Comparison of ENCODE assay signal across 27 mouse cellular contexts in the genomic region with DNA sequence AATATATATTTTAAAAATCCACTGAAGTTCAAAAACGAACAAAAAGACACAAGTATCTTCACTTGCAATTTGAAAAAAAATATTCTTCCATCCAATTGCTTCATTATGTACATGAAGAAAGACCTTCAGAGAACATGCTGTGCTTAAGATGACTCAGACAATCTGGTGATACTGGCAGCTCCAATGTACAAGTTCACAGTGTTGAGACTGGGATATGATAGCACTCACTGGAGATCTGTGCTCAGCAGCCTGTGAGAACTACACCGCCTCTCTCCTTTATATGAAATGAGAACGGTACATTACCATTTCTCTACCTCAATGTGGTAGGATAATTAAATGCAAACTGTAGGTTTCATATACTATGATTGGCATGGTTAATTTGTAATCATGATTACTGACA. TPM values are rescaled to one million over a fixed set of nuclear protein-coding genes. Genes with fewer than 3 reads are reported as not detected.
DNase-seq lines count a peak whose midpoint lies in the region; ATAC-seq lines count a peak whose summit lies in the region.
"Had no signal": no experiment of that assay in that cellular context is flagged by ENCODE, and none has a peak within 500 bp of the region (broad histone marks: within the 10 kb centered on the region; RNA-seq: fewer than 3 reads in every experiment).

No protein-coding gene starts in this region.

- peak; percentile 43 for DNase-seq in layer of hippocampus, adult 11-12 months (ENCODE audit: low spot score)
- no peak for DNase-seq in layer of hippocampus, adult 9-10 months (ENCODE audit: low spot score)
- peak; percentile 77 for DNase-seq in right cerebral cortex, adult 18-20 months
- DNase-seq in right cerebral cortex, postnatal 4 days: no peak
- peak; percentile 91 for DNase-seq in brain, adult 2 months (ENCODE audit: low read depth, low spot score)
- DNase-seq in liver, embryonic 11.5 days (ENCODE audit: low spot score): no peak
- DNase-seq in spleen, adult 12 weeks (ENCODE audit: low spot score): no peak
- DNase-seq: adrenal gland, postnatal 14 days; gastrocnemius, postnatal 25 days; kidney, postnatal 4 days; liver, embryonic 13.5 days; thymus, postnatal 25 days had no signal

- H3K36me3 ChIP-seq in macrophage (ENCODE audit: inconsistent target): peaks cover 11% of the 10 kb centered on the region
- no peaks in the 10 kb centered on the region for H3K36me3 ChIP-seq in liver, embryonic 11.5 days (ENCODE audit: control insufficient read depth, insufficient read depth, low read length)
- H3K36me3 ChIP-seq: embryonic facial prominence, embryonic 10.5 days; forebrain, embryonic 12.5 days; limb, embryonic 12.5 days; liver, embryonic 13.5 days; lung, embryonic 15.5 days; neural tube, embryonic 12.5 days had no signal

- no peaks in the 10 kb centered on the region for H3K9me3 ChIP-seq in liver, embryonic 11.5 days (ENCODE audit: control insufficient read depth, low read length)
- H3K9me3 ChIP-seq: embryonic facial prominence, embryonic 10.5 days; forebrain, embryonic 12.5 days; limb, embryonic 12.5 days; liver, embryonic 13.5 days; lung, embryonic 15.5 days; neural tube, embryonic 12.5 days had no signal

- peak overlapping the region; percentile 98 for H3K27ac ChIP-seq in macrophage
- no peak overlapping the region for H3K27ac ChIP-seq in liver, embryonic 11.5 days (ENCODE audit: low read depth, low read length)
- H3K27ac ChIP-seq: embryonic facial prominence, embryonic 10.5 days; forebrain, embryonic 12.5 days; limb, embryonic 12.5 days; liver, embryonic 13.5 days; lung, embryonic 15.5 days; neural tube, embryonic 12.5 days had no signal

- whole genome bisulfite sequencing in macrophage (ENCODE audit: missing documents): 86% methylated on average over 3 of the region's 3 CpGs
- WGBS in liver, embryonic 11.5 days: 77% methylated on average over 3 of the region's 3 CpGs

- H3K9ac ChIP-seq in liver, embryonic 11.5 days (ENCODE audit: low read depth, low read length): no peak overlapping the region
- H3K9ac ChIP-seq: forebrain, embryonic 12.5 days; limb, embryonic 12.5 days; liver, embryonic 13.5 days; lung, embryonic 15.5 days; neural tube, embryonic 12.5 days had no signal

- no peaks in the 10 kb centered on the region for H3K4me1 ChIP-seq in liver, embryonic 11.5 days (replicated peaks; ENCODE audit: control insufficient read depth, insufficient read depth, low read length)
- H3K4me1 ChIP-seq: embryonic facial prominence, embryonic 10.5 days; forebrain, embryonic 12.5 days; limb, embryonic 12.5 days; lung, embryonic 15.5 days; neural tube, embryonic 12.5 days had no signal

- no peak overlapping the region for H3K4me3 ChIP-seq in macrophage (ENCODE audit: inconsistent target)
- H3K4me3 ChIP-seq in liver, embryonic 11.5 days (ENCODE audit: low read depth, low read length): no peak overlapping the region
- H3K4me3 ChIP-seq: embryonic facial prominence, embryonic 10.5 days; forebrain, embryonic 12.5 days; limb, embryonic 12.5 days; liver, embryonic 13.5 days; lung, embryonic 15.5 days; neural tube, embryonic 12.5 days had no signal

- H3K27me3 ChIP-seq in liver, embryonic 11.5 days (replicated peaks; ENCODE audit: control insufficient read depth, insufficient read depth, low read length): no peaks in the 10 kb centered on the region
- H3K27me3 ChIP-seq: forebrain, embryonic 12.5 days; limb, embryonic 12.5 days; liver, embryonic 13.5 days; lung, embryonic 15.5 days; neural tube, embryonic 12.5 days had no signal

- ATAC-seq in liver, embryonic 11.5 days (replicated peaks; ENCODE audit: low FRiP score): no peak
- ATAC-seq: hindbrain, embryonic 16.5 days; intestine, embryonic 16.5 days had no signal

- H3K4me2 ChIP-seq in liver, embryonic 11.5 days: no peak overlapping the region
- H3K4me2 ChIP-seq: forebrain, embryonic 12.5 days; limb, embryonic 12.5 days; liver, embryonic 13.5 days; lung, embryonic 15.5 days; midbrain, embryonic 11.5 days; neural tube, embryonic 12.5 days had no signal

- H3K79me2 ChIP-seq in macrophage (ENCODE audit: inconsistent target): peaks cover 99% of the 10 kb centered on the region

RNA-seq across cellular contexts. Expression of a gene that starts 6.8 kb away (rescaled TPM):
- 100 to 1,000 TPM in 3 of 26 experiments, 10 to 100 TPM in 23; 15.7 to 110 (median 77.8) TPM for total RNA-seq in macrophage (2018; cell fraction: chromatin; rRNA removed)
- 100 to 1,000 TPM in 20 of 26 experiments, 10 to 100 TPM in 6; 70.1 to 159 (median 117) TPM for total RNA-seq in macrophage (2018; cell fraction: cytosol; rRNA removed)
- total RNA-seq in macrophage (2018; cell fraction: nucleus; rRNA removed): 100 to 1,000 TPM in 9 of 26 experiments, 10 to 100 TPM in 17; 36.5 to 139 (median 79.4) TPM
- polyA plus RNA-seq in macrophage (2018): 84.8 to 185 TPM (median 109 TPM) in 3 replicates
- 1.5 and 2.1 TPM in 2 replicates for polyA plus RNA-seq in liver, embryonic 11.5 days (2014; fragmentation: Nextera tagmentation; extraction: Ambion mirVana)

RNA-seq across cellular contexts. Expression of a gene that starts 6.9 kb away (rescaled TPM):
- 100 to 1,000 TPM in 3 of 26 experiments, 10 to 100 TPM in 23; 36.6 to 109 (median 66.1) TPM for total RNA-seq in macrophage (2018; cell fraction: chromatin; rRNA removed)
- 10 to 100 TPM; 43.8 to 80.1 (median 68.6) TPM for total RNA-seq in macrophage (2018; cell fraction: cytosol; rRNA removed)
- 100 to 1,000 TPM in 3 of 26 experiments, 10 to 100 TPM in 23; 39.4 to 128 (median 62.4) TPM for total RNA-seq in macrophage (2018; cell fraction: nucleus; rRNA removed)
- 50.8 to 76.2 TPM (median 59.4 TPM) in 3 replicates for polyA plus RNA-seq in macrophage (2018)
- 7.0 and 7.4 TPM in 2 replicates for polyA plus RNA-seq in liver, embryonic 11.5 days (2014; fragmentation: Nextera tagmentation; extraction: Ambion mirVana)

RNA-seq across cellular contexts. Expression of a gene that starts 37.4 kb away (rescaled TPM):
- 10 to 100 TPM in 1 of 26 experiments, 1 to 10 TPM in 25; 1.2 to 10.7 (median 3.9) TPM for total RNA-seq in macrophage (2018; cell fraction: chromatin; rRNA removed)
- 1 to 10 TPM in 2 of 26 experiments, under 1 TPM in 24; 0.17 to 1.6 (median 0.43) TPM for total RNA-seq in macrophage (2018; cell fraction: cytosol; rRNA removed)
- 10 to 100 TPM in 2 of 26 experiments, 1 to 10 TPM in 24; 1.3 to 12.8 (median 2.9) TPM for total RNA-seq in macrophage (2018; cell fraction: nucleus; rRNA removed)
- 0.42 to 0.85 TPM (median 0.52 TPM) in 3 replicates for polyA plus RNA-seq in macrophage (2018)
- polyA plus RNA-seq in liver, embryonic 11.5 days (2014; fragmentation: Nextera tagmentation; extraction: Ambion mirVana): 0.27 and 0.78 TPM in 2 replicates

RNA-seq across cellular contexts. Expression of a gene that starts 43.7 kb away (rescaled TPM):
- 10 to 100 TPM in 8 of 26 experiments, 1 to 10 TPM in 16, not detected in 2; 1.3 to 19.9 (median 8.2) TPM for total RNA-seq in macrophage (2018; cell fraction: chromatin; rRNA removed)
- under 1 TPM in 5 of 26 experiments, not detected in 21; 0.29 to 0.88 (median 0.36) TPM for total RNA-seq in macrophage (2018; cell fraction: cytosol; rRNA removed)
- 1 to 10 TPM in 17 of 26 experiments, under 1 TPM in 2, not detected in 7; 0.92 to 5.0 (median 2.5) TPM for total RNA-seq in macrophage (2018; cell fraction: nucleus; rRNA removed)
- not detected in 3 replicates for polyA plus RNA-seq in macrophage (2018)
- not detected in 2 replicates for polyA plus RNA-seq in liver, embryonic 11.5 days (2014; fragmentation: Nextera tagmentation; extraction: Ambion mirVana)
- total RNA-seq: adrenal gland, postnatal 14 days; gastrocnemius, postnatal 25 days; heart, adult 8-10 months; hematopoietic stem cell, adult 5-6 weeks had no signal
- polyA plus RNA-seq: C2C12; cerebellum, adult 2 months; embryonic facial prominence, embryonic 10.5 days; forebrain, embryonic 12.5 days; heart, embryonic 16.5 days; hindbrain, embryonic 16.5 days; intestine, embryonic 16.5 days; kidney, embryonic 14.5 days; limb, embryonic 12.5 days; liver, embryonic 13.5 days; lung, embryonic 15.5 days; midbrain, embryonic 11.5 days; neural tube, embryonic 12.5 days had no signal

RNA-seq across cellular contexts. Expression of a gene that starts 54.3 kb away (rescaled TPM):
- 1 to 10 TPM in 24 of 26 experiments, under 1 TPM in 2; 0.46 to 5.2 (median 3.3) TPM for total RNA-seq in macrophage (2018; cell fraction: chromatin; rRNA removed)
- under 1 TPM in 25 of 26 experiments, not detected in 1; 0.05 to 0.55 (median 0.26) TPM for total RNA-seq in macrophage (2018; cell fraction: cytosol; rRNA removed)
- 1 to 10 TPM in 23 of 26 experiments, under 1 TPM in 3; 0.52 to 5.1 (median 2.5) TPM for total RNA-seq in macrophage (2018; cell fraction: nucleus; rRNA removed)
- 0.14 to 0.44 TPM (median 0.25 TPM) in 3 replicates for polyA plus RNA-seq in macrophage (2018)
- not detected in 2 replicates for polyA plus RNA-seq in liver, embryonic 11.5 days (2014; fragmentation: Nextera tagmentation; extraction: Ambion mirVana)
- total RNA-seq: adrenal gland, postnatal 14 days; gastrocnemius, postnatal 25 days; heart, adult 8-10 months; hematopoietic stem cell, adult 5-6 weeks had no signal
- polyA plus RNA-seq: C2C12; cerebellum, adult 2 months; embryonic facial prominence, embryonic 10.5 days; forebrain, embryonic 12.5 days; heart, embryonic 16.5 days; hindbrain, embryonic 16.5 days; intestine, embryonic 16.5 days; kidney, embryonic 14.5 days; limb, embryonic 12.5 days; liver, embryonic 13.5 days; lung, embryonic 15.5 days; midbrain, embryonic 11.5 days; neural tube, embryonic 12.5 days had no signal

Comparison
In these comparisons a context has a peak if more than half of its experiments do, and no peak if none do; other contexts are left out.
1. DNase-seq: peak in layer of hippocampus, adult 11-12 months (single experiment), right cerebral cortex, adult 18-20 months (single experiment) and brain, adult 2 months (single experiment); none in layer of hippocampus, adult 9-10 months (single experiment), right cerebral cortex, postnatal 4 days (single experiment), liver, embryonic 11.5 days (single experiment) and spleen, adult 12 weeks (single experiment).
2. RNA of a gene that starts 6.8 kb away (polyA plus RNA-seq): 84.8 to 185 TPM in macrophage; 1.5 to 2.1 TPM in liver, embryonic 11.5 days; every median in the first group is over 10 times any median in the second.